In genomic region chr7:63855283-63855682, GRCm38 (mm10) we compare ENCODE assay signal across 8 mouse cellular contexts.
A peak's percentile ranks its signal among the peaks of the same experiment; 100 is the strongest.
DNase-seq lines count a peak whose midpoint lies in the region; ATAC-seq and TF ChIP-seq lines count a peak whose summit lies in the region.

No protein-coding gene starts in this region.

- peaks cover 11% of the 10 kb centered on the region; the same call in 1 of the 2 replicates for H3K4me1 ChIP-seq in heart, postnatal 0 days (ENCODE audit: control insufficient read depth, insufficient read depth)

- H3K4me3 ChIP-seq in heart, postnatal 0 days (ENCODE audit: low read depth, low read length): no peak overlapping the region

- 58% methylated on average over 4 of the region's 4 CpGs for WGBS in heart, postnatal 0 days

- no peak for TF ChIP-seq EP300 in heart, postnatal 0 days (IDR thresholded peaks at IDR 0.05; ENCODE audit: low read depth)

- no peak overlapping the region for H3K27ac ChIP-seq in heart, postnatal 0 days (ENCODE audit: low read depth)

- peak; percentile 91 for TF ChIP-seq CTCF in heart, postnatal 0 days (IDR thresholded peaks at IDR 0.05; ENCODE audit: low read depth)

- peak; percentile 33 to 69 for DNase-seq in frontal cortex, adult 2 months (ENCODE audit: extremely low spot score in 1 of 2, low spot score in 1 of 2)
- DNase-seq in NIH3T3 (ENCODE audit: low read depth): peak; percentile 82
- peak; percentile 69 to 73 for DNase-seq in cerebellum, postnatal 14 days
- DNase-seq in heart, postnatal 0 days (ENCODE audit: low spot score): peak; percentile 68
- DNase-seq in left cerebral cortex, adult 11 months (ENCODE audit: low spot score): peak; percentile 66
- DNase-seq in mesoderm, embryonic 11.5 days (ENCODE audit: low read depth, low spot score): peak; percentile 48
- peak; percentile 73 to 90 for DNase-seq in spleen, postnatal 4 days (ENCODE audit: low spot score in 2 of 2)

- H3K9ac ChIP-seq in heart, postnatal 0 days (replicated peaks; ENCODE audit: low read depth, low read length): no peak overlapping the region

- no peaks in the 10 kb centered on the region for H3K27me3 ChIP-seq in heart, postnatal 0 days (ENCODE audit: control insufficient read depth, insufficient read depth, low read length)

- no peaks in the 10 kb centered on the region for H3K36me3 ChIP-seq in heart, postnatal 0 days (replicated peaks; ENCODE audit: control insufficient read depth, insufficient read depth, low read length)

- no peaks in the 10 kb centered on the region for H3K9me3 ChIP-seq in heart, postnatal 0 days (replicated peaks; ENCODE audit: control insufficient read depth, low read length)

- no peak overlapping the region for H3K4me2 ChIP-seq in heart, postnatal 0 days (ENCODE audit: low read depth, low read length)

- no peak for ATAC-seq in frontal cortex, adult (ENCODE audit: low TSS enrichment)
- peak; percentile 56 for ATAC-seq in heart, postnatal 0 days (ENCODE audit: insufficient read depth, low read depth)
